Mouse (Mus musculus): Measurements from ENCODE around the gene Ctsll3. TPM values are rescaled to one million over a fixed set of nuclear protein-coding genes. Genes with fewer than 3 reads are reported as not detected.

Ctsll3 gene
- total and polyA plus RNA-seq, 3 experiments: not detected

DNA sequence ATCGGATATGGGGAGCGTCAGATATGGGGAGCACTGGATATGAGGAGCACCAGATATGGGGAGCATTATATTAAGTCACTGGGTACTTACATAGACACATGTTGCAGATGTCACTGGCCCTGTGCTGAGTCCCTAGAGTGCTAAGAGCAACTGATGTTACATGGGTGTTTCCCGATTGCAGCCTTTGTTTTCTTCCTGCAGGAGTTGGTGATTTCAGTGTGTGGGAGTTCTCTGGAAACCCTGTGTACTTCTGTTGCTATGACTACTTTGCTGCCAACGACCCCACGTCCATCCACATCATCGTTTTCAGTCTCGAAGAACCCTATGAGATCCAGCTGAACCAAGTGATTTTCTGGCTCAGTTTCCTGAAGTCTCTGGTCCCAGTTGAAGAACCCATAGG is 51.7 kb downstream of the Ctsll3 start:
- H3K79me2 ChIP-seq (ENCODE audit: control insufficient read depth, insufficient read depth, low read length, poor library complexity): no peaks in the 10 kb centered on the region
- H3K4me3 ChIP-seq (ENCODE audit: control insufficient read depth in 1 of 2, insufficient read depth in 1 of 2, low read depth in 2 of 2, low read length in 2 of 2): no peak overlapping the region
- H3K36me3 ChIP-seq (ENCODE audit: control insufficient read depth in 1 of 2, insufficient read depth in 2 of 2, low read length in 2 of 2): no peaks in the 10 kb centered on the region; a peak in 1 of 4 replicates
- TF ChIP-seq MYB (IDR thresholded peaks at IDR 0.05; ENCODE audit: low read depth, low read length) (no peak), USF1 (IDR thresholded peaks at IDR 0.05; ENCODE audit: low read depth, low read length) (no peak), MAFK (IDR thresholded peaks at IDR 0.05; ENCODE audit: borderline replicate concordance, low read depth, low read length) (no peak), ZNF384 (IDR thresholded peaks at IDR 0.05; ENCODE audit: low read depth, low read length) (no peak), MXI1 (IDR thresholded peaks at IDR 0.05; ENCODE audit: low read depth, low read length) (no peak), KAT2A (conservative IDR thresholded peaks at IDR 0.05; ENCODE audit: low read depth, low read length) (no peak), ETS1 (IDR thresholded peaks at IDR 0.05; ENCODE audit: low read depth, low read length) (no peak), RCOR1 (IDR thresholded peaks at IDR 0.05; ENCODE audit: low read depth, low read length) (no peak), MAX (IDR thresholded peaks at IDR 0.05; ENCODE audit: low read length) (no peak), USF2 (IDR thresholded peaks at IDR 0.05; ENCODE audit: borderline replicate concordance in 1 of 2, insufficient read depth in 1 of 2, low read depth in 1 of 2, low read length in 2 of 2) (no peak), ZMIZ1 (IDR thresholded peaks at IDR 0.05; ENCODE audit: low read depth, low read length) (no peak), TBP (IDR thresholded peaks at IDR 0.05; ENCODE audit: low read depth, low read length) (no peak), TAL1 (IDR thresholded peaks at IDR 0.05; ENCODE audit: low read length) (no peak)
- H3K9me3 ChIP-seq (replicated peaks; ENCODE audit: insufficient read depth, low read length): no peaks in the 10 kb centered on the region
- H3K27ac ChIP-seq (ENCODE audit: control insufficient read depth, low read depth, low read length): no peak overlapping the region
- no peak for DNase-seq (ENCODE audit: low read depth, low spot score)
- H3K4me1 ChIP-seq (ENCODE audit: control insufficient read depth in 1 of 2, insufficient read depth in 2 of 2, low read length in 2 of 2): peaks cover under 1 to 2% of the 10 kb centered on the region in 2 experiments; a peak in 2 of 4 replicates
- no peak overlapping the region for H3K9ac ChIP-seq (ENCODE audit: control insufficient read depth, low read depth, low read length, poor library complexity, severe bottlenecking)
- H3K27me3 ChIP-seq (ENCODE audit: control insufficient read depth in 1 of 2, insufficient read depth in 2 of 2, low read length in 2 of 2): no peaks in the 10 kb centered on the region

GRCm38 (mm10) chr13:60748556-60748955 is 54.1 kb downstream of the Ctsll3 start:
- no peaks in the 10 kb centered on the region for H3K9me3 ChIP-seq (replicated peaks; ENCODE audit: insufficient read depth, low read length)
- no peaks in the 10 kb centered on the region for H3K79me2 ChIP-seq (ENCODE audit: control insufficient read depth, insufficient read depth, low read length, poor library complexity)
- DNase-seq (ENCODE audit: low read depth, low spot score): peak; percentile 58
- TF ChIP-seq GABPA (IDR thresholded peaks at IDR 0.05; ENCODE audit: low read depth, low read length) (no peak), RAD21 (IDR thresholded peaks at IDR 0.05; ENCODE audit: low read depth, low read length) (peak; percentile 60), CHD2 (IDR thresholded peaks at IDR 0.05; ENCODE audit: low read length) (no peak), ZC3H11A (IDR thresholded peaks at IDR 0.05; ENCODE audit: low read depth, low read length) (peak; percentile 19; the same call in 1 of the 2 replicates), MYC (IDR thresholded peaks at IDR 0.05; ENCODE audit: low read depth, low read length) (no peak), USF1 (IDR thresholded peaks at IDR 0.05; ENCODE audit: low read depth, low read length) (no peak), GATA1 (IDR thresholded peaks at IDR 0.05; ENCODE audit: low read depth, low read length) (0 out of 2 replicates have a peak, but pooled peaks have one; percentile 28), SMC3 (IDR thresholded peaks at IDR 0.05; ENCODE audit: low read depth, low read length) (peak; percentile 61), CTCF (IDR thresholded peaks at IDR 0.05 in 2 of 3, conservative IDR thresholded peaks at IDR 0.05 in 1 of 3; ENCODE audit: control insufficient read depth in 1 of 3, insufficient read depth in 1 of 3, low read depth in 2 of 3, low read length in 3 of 3, poor library complexity in 1 of 3, severe bottlenecking in 1 of 3) (peak; percentile 29 to 80 (median 75); a peak in 5 of 6 replicates)
- H3K27ac ChIP-seq (ENCODE audit: control insufficient read depth, low read depth, low read length): no peak overlapping the region
- H3K4me3 ChIP-seq (ENCODE audit: control insufficient read depth in 1 of 2, insufficient read depth in 1 of 2, low read depth in 2 of 2, low read length in 2 of 2): no peak overlapping the region
- H3K9ac ChIP-seq (ENCODE audit: control insufficient read depth, low read depth, low read length, poor library complexity, severe bottlenecking): no peak overlapping the region
- H3K27me3 ChIP-seq (ENCODE audit: control insufficient read depth in 1 of 2, insufficient read depth in 2 of 2, low read length in 2 of 2): no peaks in the 10 kb centered on the region
- H3K4me1 ChIP-seq (ENCODE audit: control insufficient read depth in 1 of 2, insufficient read depth in 2 of 2, low read length in 2 of 2): peaks cover 6 to 20% of the 10 kb centered on the region in 2 experiments
- H3K36me3 ChIP-seq (ENCODE audit: control insufficient read depth in 1 of 2, insufficient read depth in 2 of 2, low read length in 2 of 2): peaks cover 0 to 17% of the 10 kb centered on the region in 2 experiments; a peak in 2 of 4 replicates

Other genes starting within 250 kb of the Ctsll3 start
- 4.5 and 5.1 TPM in 2 replicates for gene Dapk1, start 200.9 kb downstream of the Ctsll3 start, total RNA-seq (2012; rRNA removed)
- gene Dapk1, start 200.9 kb downstream of the Ctsll3 start, polyA plus RNA-seq (2012; ENCODE audit: insufficient read depth in 1 of 2, insufficient read length in 2 of 2, low read depth in 1 of 2, low replicate concordance in 2 of 2, missing spikeins in 1 of 2): 1 to 10 TPM in 1 of 2 experiments, not detected in 1; 8.2 TPM
- gene BC051665, start 16.5 kb downstream of the Ctsll3 start, total RNA-seq (2012; rRNA removed): not detected in 2 replicates
- gene BC051665, start 16.5 kb downstream of the Ctsll3 start, polyA plus RNA-seq (2012; ENCODE audit: insufficient read depth in 1 of 2, insufficient read length in 2 of 2, low read depth in 1 of 2, low replicate concordance in 2 of 2, missing spikeins in 1 of 2): not detected
- gene 4930486L24Rik, start 61.6 kb upstream of the Ctsll3 start, total RNA-seq (2012; rRNA removed): not detected in 2 replicates
- gene 4930486L24Rik, start 61.6 kb upstream of the Ctsll3 start, polyA plus RNA-seq (2012; ENCODE audit: insufficient read depth in 1 of 2, insufficient read length in 2 of 2, low read depth in 1 of 2, low replicate concordance in 2 of 2, missing spikeins in 1 of 2): not detected
- not detected in 2 replicates for gene Gm49392, start 94.0 kb upstream of the Ctsll3 start, total RNA-seq (2012; rRNA removed)
- gene Gm49392, start 94.0 kb upstream of the Ctsll3 start, polyA plus RNA-seq (2012; ENCODE audit: insufficient read depth in 1 of 2, insufficient read length in 2 of 2, low read depth in 1 of 2, low replicate concordance in 2 of 2, missing spikeins in 1 of 2): not detected
- gene Ctla2b, start 94.6 kb upstream of the Ctsll3 start, total RNA-seq (2012; rRNA removed): not detected in 2 replicates
- not detected for gene Ctla2b, start 94.6 kb upstream of the Ctsll3 start, polyA plus RNA-seq (2012; ENCODE audit: insufficient read depth in 1 of 2, insufficient read length in 2 of 2, low read depth in 1 of 2, low replicate concordance in 2 of 2, missing spikeins in 1 of 2)
- gene Tpbpb, start 102.0 kb upstream of the Ctsll3 start, total RNA-seq (2012; rRNA removed): not detected in 2 replicates
- not detected for gene Tpbpb, start 102.0 kb upstream of the Ctsll3 start, polyA plus RNA-seq (2012; ENCODE audit: insufficient read depth in 1 of 2, insufficient read length in 2 of 2, low read depth in 1 of 2, low replicate concordance in 2 of 2, missing spikeins in 1 of 2)
- not detected in 2 replicates for gene Gm49393, start 132.7 kb upstream of the Ctsll3 start, total RNA-seq (2012; rRNA removed)
- gene Gm49393, start 132.7 kb upstream of the Ctsll3 start, polyA plus RNA-seq (2012; ENCODE audit: insufficient read depth in 1 of 2, insufficient read length in 2 of 2, low read depth in 1 of 2, low replicate concordance in 2 of 2, missing spikeins in 1 of 2): not detected
- not detected in 2 replicates for gene Gm49391, start 133.7 kb upstream of the Ctsll3 start, total RNA-seq (2012; rRNA removed)
- gene Gm49391, start 133.7 kb upstream of the Ctsll3 start, polyA plus RNA-seq (2012; ENCODE audit: insufficient read depth in 1 of 2, insufficient read length in 2 of 2, low read depth in 1 of 2, low replicate concordance in 2 of 2, missing spikeins in 1 of 2): not detected
- 0.49 and 0.81 TPM in 2 replicates for gene Ctla2a, start 133.8 kb upstream of the Ctsll3 start, total RNA-seq (2012; rRNA removed)
- 1 to 10 TPM in 1 of 2 experiments, not detected in 1; 1.7 TPM for gene Ctla2a, start 133.8 kb upstream of the Ctsll3 start, polyA plus RNA-seq (2012; ENCODE audit: insufficient read depth in 1 of 2, insufficient read length in 2 of 2, low read depth in 1 of 2, low replicate concordance in 2 of 2, missing spikeins in 1 of 2)
- gene Tpbpa, start 139.1 kb upstream of the Ctsll3 start, total RNA-seq (2012; rRNA removed): not detected in 2 replicates
- not detected for gene Tpbpa, start 139.1 kb upstream of the Ctsll3 start, polyA plus RNA-seq (2012; ENCODE audit: insufficient read depth in 1 of 2, insufficient read length in 2 of 2, low read depth in 1 of 2, low replicate concordance in 2 of 2, missing spikeins in 1 of 2)
- gene Ctsj, start 203.1 kb upstream of the Ctsll3 start, total RNA-seq (2012; rRNA removed): 0.20 and 0.46 TPM in 2 replicates
- gene Ctsj, start 203.1 kb upstream of the Ctsll3 start, polyA plus RNA-seq (2012; ENCODE audit: insufficient read depth in 1 of 2, insufficient read length in 2 of 2, low read depth in 1 of 2, low replicate concordance in 2 of 2, missing spikeins in 1 of 2): under 1 TPM in 1 of 2 experiments, not detected in 1; 0.18 TPM
- gene Ctsq, start 237.8 kb upstream of the Ctsll3 start, total RNA-seq (2012; rRNA removed): not detected in 2 replicates
- gene Ctsq, start 237.8 kb upstream of the Ctsll3 start, polyA plus RNA-seq (2012; ENCODE audit: insufficient read depth in 1 of 2, insufficient read length in 2 of 2, low read depth in 1 of 2, low replicate concordance in 2 of 2, missing spikeins in 1 of 2): not detected

Data from MEL (cell line).